Mouse (Mus musculus) liver, embryonic 14.5 days (tissue): ENCODE data around the gene Tmem184a. TPM values are rescaled to one million over a fixed set of nuclear protein-coding genes. Genes with fewer than 3 reads are reported as not detected.

Experiments
- ATAC-seq: fragments of 200-750 bp; cut with Nextera tagmentation; 2 replicates; pipeline ENCODE4 v1.8.0; 2017; ENCODE audit warnings: moderate number of reproducible peaks, mild to moderate bottlenecking, moderate library complexity; ENCODE audit not compliant: insufficient read depth
- DNase-seq, 3 experiments: peaks; one replicate each; pipeline ENCODE4 v3.0.0-alpha.2; 2012 to 2013; ENCODE audit warnings: low read depth in 3 of 3, low spot score in 3 of 3
- H3K27ac ChIP-seq: fragments of 300-500 bp; sonication (generic); 2 replicates; pipeline ENCODE4 v1.5.1; 2014; ENCODE audit warnings: moderate library complexity, mild to moderate bottlenecking, control low read depth, inconsistent platforms
- H3K27me3 ChIP-seq: fragments of 300-500 bp; sonication (generic); 2 replicates; pipeline ENCODE4 v1.6.1; 2014; ENCODE audit warnings: mild to moderate bottlenecking, low read length, moderate library complexity; ENCODE audit not compliant: control insufficient read depth, insufficient read depth
- H3K36me3 ChIP-seq: fragments of 300-500 bp; sonication (generic); replicated peaks from 2 replicates; pipeline ENCODE4 v1.6.1; 2014; ENCODE audit warnings: low read depth; ENCODE audit not compliant: control insufficient read depth, insufficient read depth
- H3K4me1 ChIP-seq, 2 experiments: fragments of 200-500 bp in 1 of 2; fragments of 300-500 bp in 1 of 2; sonication (generic) in 1 of 2; replicated peaks; 2 replicates each; pipeline ENCODE4 v1.6.1; 2012 to 2014; ENCODE audit warnings: antibody characterized with exemption in 1 of 2, inconsistent platforms in 1 of 2, low read length in 1 of 2; ENCODE audit not compliant: control insufficient read depth in 2 of 2, insufficient read depth in 2 of 2
- H3K4me2 ChIP-seq: fragments of 300-500 bp; sonication (generic); 2 replicates; pipeline ENCODE4 v1.6.1; 2014; ENCODE audit warnings: low read depth, mild to moderate bottlenecking, control low read depth, moderate library complexity
- H3K4me3 ChIP-seq, 2 experiments: fragments of 200-500 bp in 1 of 2; fragments of 300-500 bp in 1 of 2; sonication (generic) in 1 of 2; 2 replicates each; pipeline ENCODE4 v1.5.1; 2012 to 2014; ENCODE audit warnings: low read depth in 2 of 2, low read length in 2 of 2, mild to moderate bottlenecking in 2 of 2, control low read depth in 1 of 2, inconsistent platforms in 1 of 2, moderate library complexity in 1 of 2; ENCODE audit not compliant: insufficient read depth in 1 of 2
- H3K9ac ChIP-seq: fragments of 300-500 bp; sonication (generic); replicated peaks from 2 replicates; pipeline ENCODE4 v1.6.1; 2014; ENCODE audit warnings: mild to moderate bottlenecking, control low read depth, moderate library complexity
- H3K9me3 ChIP-seq: fragments of 300-500 bp; sonication (generic); 2 replicates; pipeline ENCODE4 v1.6.1; 2016; ENCODE audit warnings: low read length, mixed read lengths; ENCODE audit not compliant: control insufficient read depth
- CTCF ChIP-seq: IDR thresholded peaks from 2 replicates; pipeline ENCODE4 v1.5.1; 2016; ENCODE audit warnings: antibody characterized with exemption, low read depth, control low read depth
- EP300 ChIP-seq: IDR thresholded peaks from 2 replicates; pipeline ENCODE4 v1.6.1; 2016; ENCODE audit warnings: antibody characterized with exemption, low read depth
- WGBS: fragments of 180-500 bp; shearing (Covaris S2); extraction: QIAGEN DNeasy Blood & Tissue Kit; methylation state at CpG from one replicate; pipeline ENCODE4 v1.1.7; 2014; ENCODE audit not compliant: insufficient replicate concordance; 5-methylcytosine and 5-hydroxymethylcytosine counted together
- polyA plus RNA-seq, 2 experiments: library from polyadenylated mRNA; depleted of rRNA in 1 of 2; stranded (reverse) in 1 of 2; unstranded in 1 of 2; fragments of >200 nt; fragmentation: Nextera tagmentation in 1 of 2; extraction: Ambion mirVana in 1 of 2; gene quantifications; 2 replicates each; pipeline versions ENCODE4 v1.2.1 to v1.2.3; 2012 to 2014

Tmem184a gene
- polyA plus RNA-seq, 2 experiments, result 0.75 to 1.2 TPM

DNA sequence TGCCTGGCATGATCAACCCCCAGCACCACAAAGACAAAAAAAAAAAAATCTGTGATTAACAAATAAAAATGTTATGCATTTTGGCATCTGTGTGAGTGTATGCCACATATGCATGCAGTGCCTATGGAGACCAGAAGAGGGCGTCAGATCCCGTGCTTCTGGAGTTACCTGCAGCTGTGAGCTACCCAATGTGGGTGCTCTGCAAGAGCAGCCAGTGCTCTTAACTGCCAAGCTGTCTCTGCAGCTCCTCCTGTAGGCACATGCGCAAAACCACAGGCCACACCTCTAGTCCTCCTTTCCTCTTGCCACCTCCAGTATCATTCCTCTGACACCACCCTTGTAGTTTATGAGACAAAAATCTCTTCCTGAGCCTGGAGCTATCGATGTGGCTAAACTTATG lies 10.3 kb downstream of the Tmem184a start:
- DNase-seq (no peak), ATAC-seq (no peak)
- Histone ChIP-seq H3K4me1 (peaks cover 33 to 39% of the 10 kb centered on the region in 2 experiments), H3K27me3 (peaks cover 3% of the 10 kb centered on the region; the same call in 1 of the 2 replicates), H3K9ac (no peak overlapping the region), H3K9me3 (no peaks in the 10 kb centered on the region; the same call in 1 of the 2 replicates), H3K36me3 (no peaks in the 10 kb centered on the region), H3K27ac (peak overlapping the region; percentile 33), H3K4me2 (no peak overlapping the region), H3K4me3 (no peak overlapping the region)
- 29% methylated on average over 4 of the region's 4 CpGs for WGBS
- TF ChIP-seq EP300, result no peak
- peak; percentile 82 for TF ChIP-seq CTCF

DNA sequence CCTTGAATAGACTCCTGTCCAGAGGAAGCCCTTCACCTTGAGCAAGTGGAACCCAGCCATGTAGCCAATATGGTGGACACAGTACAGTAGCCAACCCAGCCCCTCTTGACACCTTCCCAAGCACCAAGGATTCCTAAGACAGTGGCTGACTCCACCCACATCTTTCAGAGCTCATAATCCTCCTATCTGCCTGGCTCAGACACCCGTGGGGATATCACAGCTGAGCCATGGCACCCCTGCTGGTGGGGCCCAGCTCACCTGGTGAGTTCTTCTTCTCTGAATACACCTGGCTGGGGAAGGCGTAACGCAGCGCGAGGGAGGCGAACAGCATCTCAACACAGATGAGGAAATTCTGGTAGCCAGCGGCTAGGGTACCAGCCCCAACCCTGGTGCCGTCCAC lies 13.8 kb downstream of the Tmem184a start:
- Histone ChIP-seq H3K9me3 (no peaks in the 10 kb centered on the region; the same call in 1 of the 2 replicates), H3K27ac (peak overlapping the region; percentile 95), H3K36me3 (peaks cover 22% of the 10 kb centered on the region), H3K27me3 (no peaks in the 10 kb centered on the region), H3K9ac (peak overlapping the region; percentile 65), H3K4me1 (peaks cover 40 to 47% of the 10 kb centered on the region in 2 experiments), H3K4me3 (no peak overlapping the region), H3K4me2 (peak overlapping the region; percentile 66)
- TF ChIP-seq CTCF (peak; percentile 69), EP300 (peak; percentile 69)
- WGBS, result 82% methylated on average over 8 of the region's 8 CpGs
- peak; percentile 13; the same call in 1 of the 2 replicates for ATAC-seq
- DNase-seq, result peak; percentile 69 to 77 (median 69)

DNA sequence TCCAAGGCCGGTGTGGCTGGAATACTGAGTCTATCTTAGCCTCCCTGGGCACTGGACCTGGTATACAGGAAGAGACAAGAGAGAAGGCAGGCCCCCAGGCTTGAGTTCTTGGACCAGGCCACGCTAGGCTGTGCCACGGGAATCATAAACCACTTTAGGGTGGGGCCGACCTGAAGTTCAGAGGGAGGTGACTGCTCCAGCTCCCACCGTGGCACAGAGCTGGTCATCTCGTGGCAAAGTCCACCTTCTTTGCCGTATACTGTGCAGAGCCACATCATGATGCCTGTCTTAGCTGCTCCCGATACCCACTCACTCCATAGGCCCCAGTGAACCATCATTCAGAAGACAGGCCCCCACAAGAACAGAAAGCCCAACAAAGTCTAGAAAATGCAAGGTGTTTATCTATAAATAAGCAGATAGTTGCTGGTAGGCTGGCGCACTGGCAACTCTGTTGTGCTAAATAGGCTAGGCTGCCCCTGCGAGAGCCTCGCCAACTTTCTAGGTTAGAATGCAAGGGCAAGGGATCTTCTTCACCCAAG lies 15.1 kb downstream of the Tmem184a start:
- H3K27ac ChIP-seq, result peak overlapping the region; percentile 95
- H3K27me3 ChIP-seq, result no peaks in the 10 kb centered on the region
- peak; percentile 66 to 72 (median 69) for DNase-seq
- H3K4me3 ChIP-seq, result peak overlapping the region; percentile 13 to 17
- H3K9ac ChIP-seq, result peak overlapping the region; percentile 65
- peaks cover 40 to 46% of the 10 kb centered on the region in 2 experiments for H3K4me1 ChIP-seq
- H3K4me2 ChIP-seq, result peak overlapping the region; percentile 66
- peak; percentile 41; the same call in 1 of the 2 replicates for TF ChIP-seq EP300
- TF ChIP-seq CTCF, result no peak
- 14% methylated on average over 11 of the region's 11 CpGs for WGBS
- peak; percentile 47 for ATAC-seq
- peaks cover 35% of the 10 kb centered on the region for H3K36me3 ChIP-seq
- H3K9me3 ChIP-seq, result no peaks in the 10 kb centered on the region; the same call in 1 of the 2 replicates

DNA sequence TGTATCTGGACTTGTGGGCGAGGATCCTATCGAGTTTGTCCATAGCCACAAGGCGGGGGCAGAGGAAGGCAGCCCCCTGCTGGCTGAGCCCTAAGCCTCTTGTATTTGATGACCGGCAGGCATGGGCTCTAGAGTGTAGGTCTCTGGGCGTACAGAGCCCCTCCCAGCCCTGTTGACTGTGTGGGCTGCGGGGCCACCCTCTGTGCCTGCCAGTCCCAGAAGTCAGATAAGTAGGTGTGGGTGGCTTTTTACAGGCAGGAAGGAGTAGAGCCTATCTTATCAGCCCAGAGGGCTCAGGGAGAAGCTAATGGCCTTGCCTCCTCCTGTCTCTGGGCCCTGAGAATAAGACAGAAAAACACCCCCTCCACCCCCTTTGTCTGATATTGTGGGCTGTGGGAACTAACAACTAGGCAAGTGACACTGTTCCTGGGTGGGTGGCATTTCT lies 15.6 kb downstream of the Tmem184a start:
- 0% methylated on average over 6 of the region's 6 CpGs for WGBS
- Histone ChIP-seq H3K27me3 (no peaks in the 10 kb centered on the region), H3K4me3 (peak overlapping the region; percentile 17 to 22), H3K4me2 (peak overlapping the region; percentile 66), H3K9me3 (no peaks in the 10 kb centered on the region; the same call in 1 of the 2 replicates), H3K36me3 (peaks cover 40% of the 10 kb centered on the region), H3K4me1 (peaks cover 40 to 45% of the 10 kb centered on the region in 2 experiments), H3K27ac (peak overlapping the region; percentile 95), H3K9ac (peak overlapping the region; percentile 65)
- peak; percentile 94 for ATAC-seq
- TF ChIP-seq EP300 (peak; percentile 89), CTCF (peak; percentile 79)
- peak; percentile 90 to 92 (median 92) for DNase-seq

DNA sequence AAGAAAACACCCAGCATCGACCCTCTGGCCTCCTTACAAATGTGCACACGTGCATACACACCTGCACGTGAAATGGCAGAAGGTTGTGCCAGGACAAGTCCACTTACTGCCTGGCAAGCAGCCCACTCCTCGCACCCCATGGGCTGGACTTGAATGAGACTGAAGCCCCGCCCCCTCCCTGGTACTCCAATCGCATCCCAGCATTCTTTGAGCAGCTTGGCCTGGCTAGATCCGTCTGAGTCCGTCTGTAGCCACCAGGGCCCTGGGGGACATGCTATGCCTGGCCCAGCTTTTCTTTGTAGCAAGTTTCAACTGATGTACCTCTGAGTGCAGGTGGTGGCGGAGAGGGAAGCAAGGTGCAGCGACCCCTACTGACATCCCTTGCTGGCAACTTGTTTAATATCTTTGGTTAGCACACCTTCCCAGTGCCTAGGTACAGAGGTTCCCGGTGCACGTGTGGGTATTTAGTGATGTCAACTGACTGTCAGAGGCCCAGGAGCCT lies 16.1 kb downstream of the Tmem184a start:
- peaks cover 40 to 45% of the 10 kb centered on the region in 2 experiments for H3K4me1 ChIP-seq
- DNase-seq, result peak in 2 of 3 experiments; percentile 70 to 73

More for the DNA sequence above, 16.1 kb downstream of the Tmem184a start:
- Histone ChIP-seq H3K27me3 (no peaks in the 10 kb centered on the region), H3K9ac (peak overlapping the region; percentile 65), H3K4me3 (peak overlapping the region; percentile 15 to 22), H3K36me3 (peaks cover 45% of the 10 kb centered on the region), H3K9me3 (no peaks in the 10 kb centered on the region; the same call in 1 of the 2 replicates), H3K4me2 (peak overlapping the region; percentile 66), H3K27ac (peak overlapping the region; percentile 95)
- TF ChIP-seq CTCF (no peak), EP300 (no peak)
- ATAC-seq, result peak; percentile 64
- WGBS, result 4% methylated on average over 12 of the region's 12 CpGs
